Mouse (Mus musculus): ENCODE measurements around the gene Mycbp. TPM values are rescaled to one million over a fixed set of nuclear protein-coding genes. Genes with fewer than 3 reads are reported as not detected.

The Mycbp gene
- total and polyA plus RNA-seq, 3 experiments = 54.2 to 86.6 TPM; not detected in 1

DNA sequence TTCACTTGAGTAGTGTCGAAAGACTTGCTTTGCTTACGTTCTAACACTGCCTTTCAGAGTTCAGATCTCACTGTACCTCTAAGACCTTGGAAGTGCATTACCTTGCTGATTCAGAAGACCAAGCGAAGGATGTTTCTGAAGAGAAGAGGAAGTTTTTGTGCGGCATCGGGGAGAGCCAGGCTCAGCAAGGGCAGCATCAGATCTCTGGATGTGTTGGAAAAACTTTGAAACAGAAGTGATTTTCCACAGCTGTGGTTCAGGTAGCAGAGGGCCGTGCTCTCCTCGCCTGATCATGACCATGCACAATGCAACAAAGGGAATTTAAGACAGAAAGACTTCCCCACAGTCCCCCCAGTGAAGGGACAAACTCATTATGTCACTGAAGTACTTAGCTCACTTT lies 31.4 kb downstream of the Mycbp start:
- H3K9me3 ChIP-seq (replicated peaks; ENCODE audit: insufficient read depth, low read length) = no peaks in the 10 kb centered on the region
- no peaks in the 10 kb centered on the region for H3K27me3 ChIP-seq (ENCODE audit: control insufficient read depth in 1 of 2, insufficient read depth in 2 of 2, low read length in 2 of 2)
- H3K36me3 ChIP-seq (ENCODE audit: control insufficient read depth in 1 of 2, insufficient read depth in 2 of 2, low read length in 2 of 2) = peaks cover 0 to 1% of the 10 kb centered on the region in 2 experiments; a peak in 2 of 4 replicates
- H3K79me2 ChIP-seq (ENCODE audit: control insufficient read depth, insufficient read depth, low read length, poor library complexity) = no peaks in the 10 kb centered on the region
- TF ChIP-seq MAX (IDR thresholded peaks at IDR 0.05; ENCODE audit: low read length) = no peak
- TF ChIP-seq ZNF384 (IDR thresholded peaks at IDR 0.05; ENCODE audit: low read depth, low read length) = no peak
- TF ChIP-seq RAD21 (IDR thresholded peaks at IDR 0.05; ENCODE audit: low read depth, low read length) = no peak
- TF ChIP-seq ZKSCAN1 (IDR thresholded peaks at IDR 0.05; ENCODE audit: low read depth, low read length) = no peak
- no peak for TF ChIP-seq ETS1 (IDR thresholded peaks at IDR 0.05; ENCODE audit: low read depth, low read length)
- no peak for TF ChIP-seq POLR2A (IDR thresholded peaks at IDR 0.05; ENCODE audit: control insufficient read depth in 1 of 2, insufficient read depth in 1 of 2, low read depth in 1 of 2, low read length in 2 of 2, poor library complexity in 1 of 2)
- TF ChIP-seq NELFE (IDR thresholded peaks at IDR 0.05; ENCODE audit: low read depth, low read length) = no peak
- TF ChIP-seq KAT2A (conservative IDR thresholded peaks at IDR 0.05; ENCODE audit: low read depth, low read length) = no peak
- no peak for TF ChIP-seq POLR2AphosphoS2 (IDR thresholded peaks at IDR 0.05; ENCODE audit: low read length)
- no peak for TF ChIP-seq CTCF (IDR thresholded peaks at IDR 0.05 in 2 of 3, conservative IDR thresholded peaks at IDR 0.05 in 1 of 3; ENCODE audit: control insufficient read depth in 1 of 3, insufficient read depth in 1 of 3, low read depth in 2 of 3, low read length in 3 of 3, poor library complexity in 1 of 3, severe bottlenecking in 1 of 3)
- TF ChIP-seq TCF12 (IDR thresholded peaks at IDR 0.05; ENCODE audit: low read depth, low read length) = no peak
- TF ChIP-seq SIN3A (IDR thresholded peaks at IDR 0.05; ENCODE audit: low read length) = no peak
- TF ChIP-seq TBP (IDR thresholded peaks at IDR 0.05; ENCODE audit: low read depth, low read length) = no peak
- no peak for DNase-seq (ENCODE audit: low read depth, low spot score)
- no peak overlapping the region for H3K27ac ChIP-seq (ENCODE audit: control insufficient read depth, low read depth, low read length)
- H3K4me1 ChIP-seq (ENCODE audit: control insufficient read depth in 1 of 2, insufficient read depth in 2 of 2, low read length in 2 of 2) = 0 out of 4 replicates have a peak, but pooled peaks cover 0 to 3% of the 10 kb centered on the region in 2 experiments
- no peak overlapping the region for H3K4me3 ChIP-seq (ENCODE audit: control insufficient read depth in 1 of 2, insufficient read depth in 1 of 2, low read depth in 2 of 2, low read length in 2 of 2)
- H3K9ac ChIP-seq (ENCODE audit: control insufficient read depth, low read depth, low read length, poor library complexity, severe bottlenecking) = no peak overlapping the region

- TF ChIP-seq SMC3 (IDR thresholded peaks at IDR 0.05; ENCODE audit: low read depth, low read length) (peak; percentile 76), HCFC1 (IDR thresholded peaks at IDR 0.05; ENCODE audit: low read depth, low read length) (0 out of 2 replicates have a peak, but pooled peaks have one; percentile 17), ZNF384 (IDR thresholded peaks at IDR 0.05; ENCODE audit: low read depth, low read length) (peak; percentile 62; the same call in 1 of the 2 replicates), RCOR1 (IDR thresholded peaks at IDR 0.05; ENCODE audit: low read depth, low read length) (no peak), ZC3H11A (IDR thresholded peaks at IDR 0.05; ENCODE audit: low read depth, low read length) (peak; percentile 58), MXI1 (IDR thresholded peaks at IDR 0.05; ENCODE audit: low read depth, low read length) (no peak), RAD21 (IDR thresholded peaks at IDR 0.05; ENCODE audit: low read depth, low read length) (peak; percentile 94), CTCF (IDR thresholded peaks at IDR 0.05 in 2 of 3, conservative IDR thresholded peaks at IDR 0.05 in 1 of 3; ENCODE audit: control insufficient read depth in 1 of 3, insufficient read depth in 1 of 3, low read depth in 2 of 3, low read length in 3 of 3, poor library complexity in 1 of 3, severe bottlenecking in 1 of 3) (peak; percentile 68 to 94 (median 89))
- no peak overlapping the region for H3K27ac ChIP-seq (ENCODE audit: control insufficient read depth, low read depth, low read length)
- no peaks in the 10 kb centered on the region for H3K27me3 ChIP-seq (ENCODE audit: control insufficient read depth in 1 of 2, insufficient read depth in 2 of 2, low read length in 2 of 2)
- DNase-seq (ENCODE audit: low read depth, low spot score) = peak; percentile 89
- 0 out of 4 replicates have a peak, but pooled peaks cover 0 to 3% of the 10 kb centered on the region in 2 experiments for H3K4me1 ChIP-seq (ENCODE audit: control insufficient read depth in 1 of 2, insufficient read depth in 2 of 2, low read length in 2 of 2)
- H3K36me3 ChIP-seq (ENCODE audit: control insufficient read depth in 1 of 2, insufficient read depth in 2 of 2, low read length in 2 of 2) = no peaks in the 10 kb centered on the region; a peak in 1 of 4 replicates
- H3K9me3 ChIP-seq (replicated peaks; ENCODE audit: insufficient read depth, low read length) = no peaks in the 10 kb centered on the region
- H3K4me3 ChIP-seq (ENCODE audit: control insufficient read depth in 1 of 2, insufficient read depth in 1 of 2, low read depth in 2 of 2, low read length in 2 of 2) = no peak overlapping the region
- H3K79me2 ChIP-seq (ENCODE audit: control insufficient read depth, insufficient read depth, low read length, poor library complexity) = no peaks in the 10 kb centered on the region
- H3K9ac ChIP-seq (ENCODE audit: control insufficient read depth, low read depth, low read length, poor library complexity, severe bottlenecking) = no peak overlapping the region
Observed at GRCm38 (mm10) chr4:123939838-123940237, 35.2 kb downstream of the Mycbp start.
